ENCODE assay signal across 17 mouse cellular contexts in genomic region chr5:34293363-34293762, GRCm38 (mm10). TPM values are rescaled to one million over a fixed set of nuclear protein-coding genes. Genes with fewer than 3 reads are reported as not detected.
DNase-seq lines count a peak whose midpoint lies in the region; ATAC-seq and TF ChIP-seq lines count a peak whose summit lies in the region.
"Had no signal": no experiment of that assay in that cellular context is flagged by ENCODE, and none has a peak within 500 bp of the region (broad histone marks: within the 10 kb centered on the region; RNA-seq: fewer than 3 reads in every experiment).

No protein-coding gene starts in this region.

- no peaks in the 10 kb centered on the region for H3K79me2 ChIP-seq in liver, adult 2 months (ENCODE audit: control insufficient read depth, insufficient read depth, low read length)

- H3K4me1 ChIP-seq in liver, adult 2 months (ENCODE audit: control insufficient read depth, insufficient read depth, low read length): peaks cover 11% of the 10 kb centered on the region; the same call in 1 of the 2 replicates
- peaks cover 3% of the 10 kb centered on the region; the same call in 1 of the 2 replicates for H3K4me1 ChIP-seq in liver, embryonic 11.5 days (replicated peaks; ENCODE audit: control insufficient read depth, insufficient read depth, low read length)

- H3K9me3 ChIP-seq in liver, embryonic 11.5 days (ENCODE audit: control insufficient read depth, low read length): no peaks in the 10 kb centered on the region
- H3K9me3 ChIP-seq: hindbrain, embryonic 12.5 days; megakaryocyte, embryonic 14.5 days had no signal

- no peak overlapping the region for H3K4me3 ChIP-seq in liver, adult 2 months (ENCODE audit: insufficient read depth, low read depth, low read length)
- no peak overlapping the region for H3K4me3 ChIP-seq in liver, embryonic 11.5 days (ENCODE audit: low read depth, low read length)
- H3K4me3 ChIP-seq: erythroblast, embryonic 14.5 days; hindbrain, embryonic 12.5 days; megakaryocyte, embryonic 14.5 days had no signal

- 86% methylated on average over 6 of the region's 6 CpGs for WGBS in liver, adult 2 months
- WGBS in liver, embryonic 11.5 days: 66% methylated on average over 6 of the region's 6 CpGs

- no peak for ATAC-seq in CD4-positive, CD25-positive, alpha-beta regulatory T cell, adult 4 months
- no peak for ATAC-seq in liver, embryonic 11.5 days (replicated peaks; ENCODE audit: low FRiP score)

- TF ChIP-seq POLR2A in liver, adult 2 months (IDR thresholded peaks at IDR 0.05; ENCODE audit: extremely low read depth, insufficient read depth, low read length): no peak

- no peaks in the 10 kb centered on the region for H3K36me3 ChIP-seq in liver, adult 2 months (ENCODE audit: control insufficient read depth, insufficient read depth, low read length)
- H3K36me3 ChIP-seq in liver, embryonic 11.5 days (ENCODE audit: control insufficient read depth, insufficient read depth, low read length): no peaks in the 10 kb centered on the region
- H3K36me3 ChIP-seq in splenic B cell, adult 2 months (ENCODE audit: control insufficient read depth, insufficient read depth, low read length, poor library complexity, severe bottlenecking): no peaks in the 10 kb centered on the region
- H3K36me3 ChIP-seq: hindbrain, embryonic 12.5 days had no signal

- no peak for TF ChIP-seq CTCF in liver, adult 2 months (IDR thresholded peaks at IDR 0.05; ENCODE audit: low read depth, low read length)

- H3K27ac ChIP-seq in liver, adult 2 months (replicated peaks; ENCODE audit: insufficient read depth, low read depth, low read length): no peak overlapping the region
- H3K27ac ChIP-seq in liver, embryonic 11.5 days (ENCODE audit: low read depth, low read length): no peak overlapping the region
- H3K27ac ChIP-seq: hindbrain, embryonic 12.5 days had no signal

- H3K4me2 ChIP-seq in liver, embryonic 11.5 days: no peak overlapping the region
- H3K4me2 ChIP-seq: hindbrain, embryonic 12.5 days had no signal

- H3K27me3 ChIP-seq in liver, adult 2 months (ENCODE audit: control insufficient read depth, insufficient read depth, low read length): peaks cover 3% of the 10 kb centered on the region
- H3K27me3 ChIP-seq in liver, embryonic 11.5 days (replicated peaks; ENCODE audit: control insufficient read depth, insufficient read depth, low read length): peaks cover 30% of the 10 kb centered on the region
- no peaks in the 10 kb centered on the region for H3K27me3 ChIP-seq in splenic B cell, adult 2 months (ENCODE audit: control insufficient read depth, insufficient read depth, low read length, poor library complexity, severe bottlenecking)

- peak; percentile 14 for DNase-seq in CD4-positive, CD25-positive, alpha-beta regulatory T cell, adult 2 months (ENCODE audit: low read depth, low spot score)
- DNase-seq in liver, adult 2 months (ENCODE audit: extremely low read depth, low read depth, low spot score): peak; percentile 16
- no peak for DNase-seq in liver, embryonic 11.5 days (ENCODE audit: low spot score)
- DNase-seq in thymus, postnatal 14 days: peak; percentile 28
- no peak for DNase-seq in thymus, postnatal 10 days (ENCODE audit: low spot score in 2 of 2)
- peak; percentile 13 for DNase-seq in splenic B cell, adult 2 months (ENCODE audit: low read depth, low spot score)
- DNase-seq in kidney, postnatal 10 days: no peak
- DNase-seq: adrenal gland, postnatal 14 days; cerebellum, postnatal 14 days; kidney, adult 8-10 months; left cerebral cortex, postnatal 4 days; lung, adult 2 months; right cerebral cortex, postnatal 14 days had no signal

- no peak overlapping the region for H3K9ac ChIP-seq in liver, adult 2 months (ENCODE audit: low read depth, low read length)
- no peak overlapping the region for H3K9ac ChIP-seq in liver, embryonic 11.5 days (ENCODE audit: low read depth, low read length)
- H3K9ac ChIP-seq: hindbrain, embryonic 12.5 days had no signal

RNA-seq across cellular contexts. Expression of gene Cfap99, which starts 5.0 kb away (rescaled TPM):
- polyA plus RNA-seq in CD4-positive, CD25-positive, alpha-beta regulatory T cell, adult 4 months (2017; shearing (Covaris generic)): not detected
- total RNA-seq in liver, adult 2 months (2014; rRNA removed): not detected in 2 replicates
- not detected in 2 replicates for polyA plus RNA-seq in liver, adult 2 months (2012; rRNA removed)
- not detected in 2 replicates for polyA plus RNA-seq in liver, embryonic 11.5 days (2014; fragmentation: Nextera tagmentation; extraction: Ambion mirVana)
- total RNA-seq: adrenal gland, postnatal 14 days had no signal
- polyA plus RNA-seq: erythroblast, embryonic 14.5 days had no signal

RNA-seq across cellular contexts. Expression of gene Zfyve28, which starts 5.1 kb away (rescaled TPM):
- 1 to 10 TPM; 4.4 to 4.5 TPM for polyA plus RNA-seq in CD4-positive, CD25-positive, alpha-beta regulatory T cell, adult 4 months (2017; shearing (Covaris generic))
- total RNA-seq in liver, adult 2 months (2014; rRNA removed): 0.07 TPM in 1 of 2 replicates, not detected in the other
- polyA plus RNA-seq in liver, adult 2 months (2012; rRNA removed): 0.15 TPM in 1 of 2 replicates, not detected in the other
- 0.22 TPM in 1 of 2 replicates, not detected in the other for polyA plus RNA-seq in liver, embryonic 11.5 days (2014; fragmentation: Nextera tagmentation; extraction: Ambion mirVana)
- polyA plus RNA-seq: erythroblast, embryonic 14.5 days had no signal

RNA-seq across cellular contexts. Expression of gene Rnf4, which starts 42.7 kb away (rescaled TPM):
- 100 to 1,000 TPM; 105 to 132 TPM for polyA plus RNA-seq in CD4-positive, CD25-positive, alpha-beta regulatory T cell, adult 4 months (2017; shearing (Covaris generic))
- 76.7 and 78.3 TPM in 2 replicates for total RNA-seq in liver, adult 2 months (2014; rRNA removed)
- 46.2 and 50.6 TPM in 2 replicates for polyA plus RNA-seq in liver, adult 2 months (2012; rRNA removed)
- polyA plus RNA-seq in liver, embryonic 11.5 days (2014; fragmentation: Nextera tagmentation; extraction: Ambion mirVana): 151 and 174 TPM in 2 replicates

Comparison
In these comparisons a context has a peak if more than half of its experiments do, and no peak if none do; other contexts are left out.
1. DNase-seq: peak in CD4-positive, CD25-positive, alpha-beta regulatory T cell, adult 2 months (single experiment), liver, adult 2 months (single experiment), thymus, postnatal 14 days (single experiment) and splenic B cell, adult 2 months (single experiment); none in liver, embryonic 11.5 days (single experiment), thymus, postnatal 10 days (0 of 2) and kidney, postnatal 10 days (single experiment).